Mouse (Mus musculus): ENCODE results near the gene Galm.

GRCm38 (mm10) chr17:80233844-80234243 lies 106.6 kb downstream of the Galm start:
- TF ChIP-seq POLR2A (IDR thresholded peaks at IDR 0.05; ENCODE audit: low read depth, low read length) (no peak), CTCF (IDR thresholded peaks at IDR 0.05; ENCODE audit: extremely low read depth, insufficient read depth, insufficient read length, insufficient replicate concordance) (no peak)

All from spleen, adult 2 months (tissue).